Comparison of ENCODE assay signal across 8 mouse cellular contexts in genomic region chr7:44606171-44606901, GRCm38 (mm10). TPM values are rescaled to one million over a fixed set of nuclear protein-coding genes. Genes with fewer than 3 reads are reported as not detected.
A peak's percentile ranks its signal among the peaks of the same experiment; 100 is the strongest.
DNase-seq lines count a peak whose midpoint lies in the region; ATAC-seq lines count a peak whose summit lies in the region.

No protein-coding gene starts in this region.

- H3K4me3 ChIP-seq in kidney, embryonic 14.5 days (ENCODE audit: low read length) = no peak overlapping the region
- H3K4me3 ChIP-seq in intestine, embryonic 14.5 days (ENCODE audit: low read depth, low read length) = no peak overlapping the region
- H3K4me3 ChIP-seq in midbrain, embryonic 11.5 days (ENCODE audit: low read depth, low read length) = no peak overlapping the region
- no peak overlapping the region for H3K4me3 ChIP-seq in limb, embryonic 10.5 days

- no peaks in the 10 kb centered on the region for H3K4me1 ChIP-seq in kidney, embryonic 14.5 days (ENCODE audit: control insufficient read depth, insufficient read depth, low read length)
- H3K4me1 ChIP-seq in intestine, embryonic 14.5 days (replicated peaks; ENCODE audit: control insufficient read depth, insufficient read depth, low read length) = no peaks in the 10 kb centered on the region
- peaks cover 26% of the 10 kb centered on the region for H3K4me1 ChIP-seq in midbrain, embryonic 11.5 days (ENCODE audit: control insufficient read depth, insufficient read depth, low read length)
- H3K4me1 ChIP-seq in limb, embryonic 10.5 days = peaks cover 41% of the 10 kb centered on the region

- no peak overlapping the region for H3K27ac ChIP-seq in kidney, embryonic 14.5 days (ENCODE audit: low read depth, low read length)
- H3K27ac ChIP-seq in intestine, embryonic 14.5 days (ENCODE audit: low read depth) = no peak overlapping the region
- H3K27ac ChIP-seq in midbrain, embryonic 11.5 days (ENCODE audit: low read depth, low read length) = no peak overlapping the region
- no peak overlapping the region for H3K27ac ChIP-seq in limb, embryonic 10.5 days

- H3K4me2 ChIP-seq in kidney, embryonic 14.5 days (replicated peaks; ENCODE audit: low read depth, low read length) = peak overlapping the region; percentile 17
- no peak overlapping the region for H3K4me2 ChIP-seq in intestine, embryonic 14.5 days (ENCODE audit: low read length)
- H3K4me2 ChIP-seq in midbrain, embryonic 11.5 days = no peak overlapping the region

- no peak overlapping the region for H3K9ac ChIP-seq in kidney, embryonic 14.5 days (ENCODE audit: low read depth, low read length)
- no peak overlapping the region for H3K9ac ChIP-seq in intestine, embryonic 14.5 days (ENCODE audit: low read length)
- H3K9ac ChIP-seq in midbrain, embryonic 11.5 days (ENCODE audit: low read length) = no peak overlapping the region

- 6% methylated on average over 29 of the region's 29 CpGs for WGBS in kidney, embryonic 14.5 days
- 9% methylated on average over 29 of the region's 29 CpGs for WGBS in intestine, embryonic 14.5 days
- WGBS in midbrain, embryonic 11.5 days = 9% methylated on average over 29 of the region's 29 CpGs
- 4% methylated on average over 29 of the region's 29 CpGs for WGBS in limb, embryonic 10.5 days

- H3K36me3 ChIP-seq in kidney, embryonic 14.5 days (ENCODE audit: control insufficient read depth, insufficient read depth, low read length) = no peaks in the 10 kb centered on the region
- H3K36me3 ChIP-seq in intestine, embryonic 14.5 days (ENCODE audit: control insufficient read depth, insufficient read depth, low read length) = no peaks in the 10 kb centered on the region
- H3K36me3 ChIP-seq in midbrain, embryonic 11.5 days (ENCODE audit: control insufficient read depth, insufficient read depth, low read length) = no peaks in the 10 kb centered on the region
- no peaks in the 10 kb centered on the region for H3K36me3 ChIP-seq in limb, embryonic 10.5 days

- ATAC-seq in kidney, embryonic 14.5 days (ENCODE audit: low FRiP score, low TSS enrichment) = no peak
- peak; percentile 65 for ATAC-seq in intestine, embryonic 14.5 days (replicated peaks; ENCODE audit: low FRiP score, low TSS enrichment, low read depth)
- no peak for ATAC-seq in midbrain, embryonic 11.5 days (ENCODE audit: low FRiP score)

- H3K27me3 ChIP-seq in kidney, embryonic 14.5 days (ENCODE audit: control insufficient read depth, insufficient read depth, low read length) = peaks cover 62% of the 10 kb centered on the region
- H3K27me3 ChIP-seq in intestine, embryonic 14.5 days (replicated peaks; ENCODE audit: control insufficient read depth, insufficient read depth, low read length) = peaks cover 60% of the 10 kb centered on the region
- H3K27me3 ChIP-seq in midbrain, embryonic 11.5 days (ENCODE audit: control insufficient read depth, insufficient read depth, low read length) = peaks cover 26% of the 10 kb centered on the region
- H3K27me3 ChIP-seq in limb, embryonic 10.5 days (ENCODE audit: low read depth, poor library complexity, severe bottlenecking) = peaks cover 80% of the 10 kb centered on the region

- DNase-seq in kidney, adult 18-20 months = no peak
- DNase-seq in brain, adult 2 months (ENCODE audit: low read depth, low spot score) = peak; percentile 70
- DNase-seq in intestine, embryonic 14.5 days (ENCODE audit: low spot score) = peak; percentile 60
- DNase-seq in midbrain, embryonic 11.5 days (ENCODE audit: low spot score, missing footprints) = peak; percentile 57
- no peak for DNase-seq in urinary bladder, postnatal 10 days (ENCODE audit: low spot score)
- no peak for DNase-seq in urinary bladder, adult 18-20 months (ENCODE audit: low spot score in 2 of 2)
- no peak for DNase-seq in limb, embryonic 10.5 days (ENCODE audit: low spot score)

- no peaks in the 10 kb centered on the region for H3K9me3 ChIP-seq in kidney, embryonic 14.5 days (ENCODE audit: control insufficient read depth, low read length)
- H3K9me3 ChIP-seq in intestine, embryonic 14.5 days (ENCODE audit: control insufficient read depth, low read length) = no peaks in the 10 kb centered on the region
- H3K9me3 ChIP-seq in midbrain, embryonic 11.5 days (ENCODE audit: control insufficient read depth, low read length) = no peaks in the 10 kb centered on the region
- no peaks in the 10 kb centered on the region for H3K9me3 ChIP-seq in limb, embryonic 10.5 days (replicated peaks)

RNA-seq across cellular contexts. Expression of gene Kcnc3, which starts 15.9 kb away (rescaled TPM):
- 0.18 and 0.26 TPM in 2 replicates for polyA plus RNA-seq in kidney, embryonic 14.5 days (2014; fragmentation: Nextera tagmentation; extraction: Ambion mirVana)
- 0.19 and 0.26 TPM in 2 replicates for polyA plus RNA-seq in intestine, embryonic 14.5 days (2014; fragmentation: Nextera tagmentation; extraction: Ambion mirVana)
- polyA plus RNA-seq in midbrain, embryonic 11.5 days (2014; fragmentation: Nextera tagmentation; extraction: Ambion mirVana) = 0.86 and 1.3 TPM in 2 replicates
- polyA plus RNA-seq in limb, embryonic 10.5 days (2016; fragmentation: Nextera tagmentation; extraction: Ambion mirVana) = 0.21 and 0.28 TPM in 2 replicates

RNA-seq across cellular contexts. Expression of gene Napsa, which starts 34.2 kb away (rescaled TPM):
- 5.0 and 7.0 TPM in 2 replicates for polyA plus RNA-seq in kidney, embryonic 14.5 days (2014; fragmentation: Nextera tagmentation; extraction: Ambion mirVana)
- polyA plus RNA-seq in intestine, embryonic 14.5 days (2014; fragmentation: Nextera tagmentation; extraction: Ambion mirVana) = 1.6 and 1.7 TPM in 2 replicates
- polyA plus RNA-seq in midbrain, embryonic 11.5 days (2014; fragmentation: Nextera tagmentation; extraction: Ambion mirVana) = 0.21 and 0.33 TPM in 2 replicates
- polyA plus RNA-seq in limb, embryonic 10.5 days (2016; fragmentation: Nextera tagmentation; extraction: Ambion mirVana) = 0.14 and 0.20 TPM in 2 replicates

RNA-seq across cellular contexts. Expression of gene Nr1h2, which starts 52.6 kb away (rescaled TPM):
- 69.1 and 69.8 TPM in 2 replicates for polyA plus RNA-seq in kidney, embryonic 14.5 days (2014; fragmentation: Nextera tagmentation; extraction: Ambion mirVana)
- polyA plus RNA-seq in intestine, embryonic 14.5 days (2014; fragmentation: Nextera tagmentation; extraction: Ambion mirVana) = 69.4 and 70.6 TPM in 2 replicates
- polyA plus RNA-seq in midbrain, embryonic 11.5 days (2014; fragmentation: Nextera tagmentation; extraction: Ambion mirVana) = 63.8 and 69.6 TPM in 2 replicates
- polyA plus RNA-seq in limb, embryonic 10.5 days (2016; fragmentation: Nextera tagmentation; extraction: Ambion mirVana) = 74.5 and 82.2 TPM in 2 replicates

RNA-seq across cellular contexts. Expression of gene Pold1, which starts 57.7 kb away (rescaled TPM):
- polyA plus RNA-seq in kidney, embryonic 14.5 days (2014; fragmentation: Nextera tagmentation; extraction: Ambion mirVana) = 51.6 and 69.5 TPM in 2 replicates
- polyA plus RNA-seq in intestine, embryonic 14.5 days (2014; fragmentation: Nextera tagmentation; extraction: Ambion mirVana) = 74.7 and 75.2 TPM in 2 replicates
- polyA plus RNA-seq in midbrain, embryonic 11.5 days (2014; fragmentation: Nextera tagmentation; extraction: Ambion mirVana) = 51.8 and 58.5 TPM in 2 replicates
- polyA plus RNA-seq in limb, embryonic 10.5 days (2016; fragmentation: Nextera tagmentation; extraction: Ambion mirVana) = 175 and 184 TPM in 2 replicates

Comparison
In these comparisons a context has a peak if more than half of its experiments do, and no peak if none do; other contexts are left out.
1. DNase-seq: peak in brain, adult 2 months (single experiment), intestine, embryonic 14.5 days (single experiment) and midbrain, embryonic 11.5 days (single experiment); none in kidney, adult 18-20 months (single experiment), urinary bladder, postnatal 10 days (single experiment), urinary bladder, adult 18-20 months (0 of 2) and limb, embryonic 10.5 days (single experiment).